Mouse (Mus musculus) left cerebral cortex, postnatal 10 days (tissue): ENCODE results near the gene Pdcd5. TPM values are rescaled to one million over a fixed set of nuclear protein-coding genes. Genes with fewer than 3 reads are reported as not detected.

Source experiments
- DNase-seq, 2 experiments: peaks; one replicate each; pipeline ENCODE4 v3.0.0; 2021 to 2022; ENCODE audit warnings: low spot score in 2 of 2, mixed read lengths in 1 of 2; ENCODE audit errors: extremely low spot score in 1 of 2
- intact Hi-C: fragments of 180-260 bp; cut with DNase I; formaldehyde crosslinking; loops from one replicate; pipeline ENCODE4 v1.15.1; 2025
- total RNA-seq, 2 experiments: library from RNA; stranded (reverse); gene quantifications; 2 replicates each; pipeline ENCODE4 v1.2.3; 2021

The Pdcd5 gene
- total RNA-seq, 2 experiments from 2014 or later: 91.7 to 94.7 TPM

- DNase-seq: peak in 1 of 2 experiments; percentile 62
- intact Hi-C loops: loop anchor here (5.0 kb wide), 1 partner anchor 153 kb away; the partner anchor contains the start of gene Zfp507
Observed at GRCm38 (mm10) chr7:35649071-35649470, 1.8 kb upstream of the Pdcd5 start.

GRCm38 (mm10) chr7:35648239-35649069, 1.1 kb upstream of the Pdcd5 start:
- intact Hi-C loops: loop anchor here (5.0 kb wide), 1 partner anchor 154 kb away; the partner anchor contains the start of gene Zfp507

GRCm38 (mm10) chr7:35646317-35647081, 822 bp downstream of the Pdcd5 start:
- peak in 1 of 2 experiments; percentile 58 for DNase-seq
- intact Hi-C loops: loop anchor here (5.0 kb wide), 1 partner anchor 156 kb away; the partner anchor contains the start of gene Zfp507

More at GRCm38 (mm10) chr7:35648239-35649069, 1.1 kb upstream of the Pdcd5 start:
- DNase-seq: no peak

- DNase-seq: no peak
- intact Hi-C loops: no loop called here
Observed at GRCm38 (mm10) chr7:35640072-35640471, 7.2 kb downstream of the Pdcd5 start.

DNA sequence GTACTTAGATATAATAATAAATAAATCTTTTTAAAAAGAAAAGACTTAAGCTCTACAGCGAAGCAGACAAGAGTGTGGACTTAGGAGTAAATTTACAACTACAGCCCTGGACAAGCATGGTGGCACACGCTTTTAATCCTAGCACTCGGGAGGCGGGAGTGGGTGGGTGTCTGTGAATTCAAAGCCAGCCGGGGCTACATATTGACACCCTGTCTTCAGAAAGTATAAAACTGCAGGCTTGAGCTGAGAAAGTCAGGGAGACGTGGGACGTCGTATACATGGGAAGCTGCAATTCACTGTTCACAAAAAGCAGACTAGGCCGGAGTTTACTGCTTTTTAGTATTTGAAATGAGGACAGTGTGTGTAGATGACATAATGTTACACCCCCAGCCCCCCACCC, 10.4 kb downstream of the Pdcd5 start:
- intact Hi-C loops: loop anchor here (5.0 to 10.0 kb wide), 2 partner anchors 90 to 342 kb away; no protein-coding TSS in a partner anchor
- no peak for DNase-seq

DNA sequence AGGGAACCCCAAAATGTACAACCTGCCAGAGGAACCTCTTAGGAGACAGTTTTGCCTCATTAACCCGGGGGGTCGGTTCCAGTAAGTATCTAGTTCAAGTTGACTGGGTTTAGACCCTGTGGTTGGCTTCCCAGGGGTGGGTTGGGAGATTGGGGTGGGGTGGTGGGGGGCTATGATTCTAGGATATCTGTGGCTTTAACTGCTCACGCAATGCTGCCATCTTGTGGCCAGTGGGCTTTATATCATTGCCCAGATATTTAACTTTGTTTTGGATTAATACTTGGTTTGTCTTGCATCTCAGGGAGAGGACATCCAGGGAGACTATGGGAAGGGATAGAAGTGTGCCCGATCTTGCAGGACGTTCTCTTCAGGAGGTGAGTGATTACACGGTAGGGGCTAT, 11.1 kb downstream of the Pdcd5 start:
- intact Hi-C loops: loop anchor here (5.0 to 10.0 kb wide), 2 partner anchors 89 to 341 kb away; no protein-coding TSS in a partner anchor
- peak in 1 of 2 experiments; percentile 46 for DNase-seq

- DNase-seq: no peak
- intact Hi-C loops: loop anchor here (10.0 kb wide), 1 partner anchor 214 kb away; no protein-coding TSS in a partner anchor
Observed at GRCm38 (mm10) chr7:35628496-35628895, 18.8 kb downstream of the Pdcd5 start.

DNA sequence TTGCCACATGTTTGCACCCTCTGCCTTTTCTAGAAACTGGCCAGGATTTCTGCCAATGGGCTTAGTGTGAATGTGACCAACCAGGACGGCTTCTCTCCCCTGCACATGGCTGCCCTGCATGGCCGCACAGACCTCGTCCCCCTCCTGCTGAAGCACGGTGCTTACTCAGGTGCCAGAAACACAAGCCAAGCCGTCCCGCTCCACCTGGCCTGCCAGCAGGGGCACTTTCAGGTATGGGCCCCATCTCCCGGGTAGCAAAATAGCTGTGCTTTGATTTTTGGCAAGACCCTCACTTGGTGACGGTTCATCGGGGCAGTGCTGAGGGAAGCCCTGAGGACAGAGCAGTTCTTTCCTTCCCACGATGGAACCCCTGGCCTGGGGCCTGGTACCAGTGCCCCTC, 19.9 kb downstream of the Pdcd5 start:
- intact Hi-C loops: loop anchor here (10.0 kb wide), 1 partner anchor 213 kb away; no protein-coding TSS in a partner anchor
- DNase-seq: no peak

- intact Hi-C loops: loop anchor here (10.0 kb wide), 1 partner anchor 211 kb away; no protein-coding TSS in a partner anchor
Observed at GRCm38 (mm10) chr7:35626038-35626437, 21.3 kb downstream of the Pdcd5 start.

DNA sequence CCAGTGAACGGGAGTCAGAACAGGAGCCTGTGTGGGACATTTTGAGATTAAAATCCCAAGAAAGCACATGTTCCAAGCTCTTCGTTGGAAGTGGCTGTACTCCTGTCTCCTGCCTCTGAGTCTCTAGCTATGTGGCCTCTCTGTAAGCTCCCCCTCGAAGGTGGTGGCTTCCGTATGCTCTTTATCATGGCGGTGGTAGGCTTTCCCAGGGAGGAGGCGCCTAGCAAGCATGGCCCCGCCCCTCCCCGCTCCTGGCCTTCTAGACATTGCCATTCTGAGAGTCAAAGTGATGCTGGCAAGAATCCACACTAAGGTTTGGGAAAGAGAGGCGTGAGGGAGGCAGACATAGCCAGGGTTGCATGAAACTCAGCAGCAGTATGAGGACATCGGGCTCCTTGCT, 24.7 kb downstream of the Pdcd5 start:
- intact Hi-C loops: loop anchor here (10.0 kb wide), 1 partner anchor 208 kb away; no protein-coding TSS in a partner anchor
- no peak for DNase-seq

More at GRCm38 (mm10) chr7:35626038-35626437, 21.3 kb downstream of the Pdcd5 start:
- no peak for DNase-seq

GRCm38 (mm10) chr7:35617513-35617912, 29.8 kb downstream of the Pdcd5 start:
- no peak for DNase-seq
- intact Hi-C loops: no loop called here

DNA sequence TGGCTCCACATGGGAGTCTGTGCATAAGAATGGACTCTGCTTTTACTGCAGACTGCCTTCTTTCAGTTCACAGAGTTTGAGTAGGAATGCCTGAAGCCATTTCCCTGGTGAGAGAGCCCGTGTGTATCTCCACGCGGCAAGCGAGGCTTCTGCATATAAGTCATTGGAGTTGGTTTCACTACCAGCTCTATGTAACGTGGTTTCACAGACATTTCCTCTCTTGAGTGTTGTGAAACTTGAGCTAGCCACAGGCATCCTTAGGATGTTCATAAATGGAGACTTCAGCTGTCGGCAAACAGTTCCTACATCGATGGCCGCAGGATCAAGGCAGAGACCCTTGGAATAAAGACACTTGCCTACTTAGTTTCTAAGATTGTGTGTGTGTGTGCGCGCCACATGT, 38.1 kb downstream of the Pdcd5 start:
- DNase-seq: no peak

GRCm38 (mm10) chr7:35606816-35607215, 40.5 kb downstream of the Pdcd5 start:
- intact Hi-C loops: no loop called here
- no peak for DNase-seq

More for the DNA sequence above, 38.1 kb downstream of the Pdcd5 start:
- intact Hi-C loops: no loop called here

GRCm38 (mm10) chr7:35602766-35603165, 44.6 kb downstream of the Pdcd5 start:
- DNase-seq: no peak
- intact Hi-C loops: no loop called here

DNA sequence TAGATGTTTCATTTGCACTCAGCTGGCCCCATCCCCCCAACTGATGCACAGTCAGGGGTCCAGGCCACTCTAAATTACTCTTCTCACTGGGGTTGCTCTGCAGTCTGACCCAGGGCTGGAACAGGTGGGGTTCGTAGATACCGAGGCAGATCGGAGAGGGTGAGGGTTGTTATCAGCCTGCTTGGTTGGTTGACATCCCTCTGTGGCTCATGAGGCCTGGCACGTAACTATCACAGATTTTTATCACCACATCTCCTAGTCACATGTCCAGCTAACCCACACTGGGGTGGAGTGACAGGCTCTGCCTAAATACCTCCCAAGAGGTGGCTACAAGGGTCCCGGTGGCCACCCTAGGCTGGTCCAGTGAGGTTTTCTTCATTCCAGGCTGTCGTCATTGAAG, 46.2 kb downstream of the Pdcd5 start:
- DNase-seq: no peak
- intact Hi-C loops: no loop called here

- DNase-seq: no peak
- intact Hi-C loops: no loop called here
Observed at GRCm38 (mm10) chr7:35600031-35600430, 47.3 kb downstream of the Pdcd5 start.

GRCm38 (mm10) chr7:35599492-35599891, 47.8 kb downstream of the Pdcd5 start:
- no peak for DNase-seq
- intact Hi-C loops: no loop called here

- intact Hi-C loops: no loop called here
- DNase-seq: peak in 1 of 2 experiments; percentile 21
Observed at GRCm38 (mm10) chr7:35594311-35594710, 53.0 kb downstream of the Pdcd5 start.
